Mouse (Mus musculus) C2C12 (cell line): ENCODE measurements around the gene Hpse2.

Experiments
- CTCF ChIP-seq: IDR thresholded peaks from one replicate; pipeline ENCODE4 v1.5.1; 2011; ENCODE audit not compliant: control insufficient read depth, insufficient read depth, insufficient read length
- FOSL1 ChIP-seq: IDR thresholded peaks from one replicate; pipeline ENCODE4 v1.8.0; 2011; ENCODE audit warnings: mild to moderate bottlenecking, low read length; ENCODE audit not compliant: poor library complexity, insufficient read depth, severe bottlenecking
- MAX ChIP-seq: IDR thresholded peaks from one replicate; pipeline ENCODE4 v1.6.1; 2011; ENCODE audit warnings: mild to moderate bottlenecking, control low read depth
- MYOG ChIP-seq: IDR thresholded peaks from one replicate; pipeline ENCODE4 v1.6.1; 2011; ENCODE audit not compliant: control insufficient read depth, insufficient read length; ENCODE audit errors: extremely low read depth
- USF1 ChIP-seq: IDR thresholded peaks from one replicate; pipeline ENCODE4 v1.6.1; 2011; ENCODE audit warnings: low read depth, mild to moderate bottlenecking, control low read depth, moderate library complexity

GRCm38 (mm10) chr19:43231711-43232110 lies 156.4 kb downstream of the Hpse2 start:
- TF ChIP-seq CTCF, result no peak
- TF ChIP-seq USF1, result no peak
- no peak for TF ChIP-seq MYOG
- no peak for TF ChIP-seq MAX
- no peak for TF ChIP-seq FOSL1
